Mouse (Mus musculus): ENCODE results near the gene Olfr1348. TPM values are rescaled to one million over a fixed set of nuclear protein-coding genes. Genes with fewer than 3 reads are reported as not detected.

Gene Olfr1348
- polyA plus RNA-seq, 1 experiment, result not detected

- H3K4me3 ChIP-seq (replicated peaks), result no peak within 1 kb of the TSS
- no peak for TF ChIP-seq TAL1 (IDR thresholded peaks at IDR 0.05; ENCODE audit: low read length)
- no peak for TF ChIP-seq GATA1 (IDR thresholded peaks at IDR 0.05; ENCODE audit: low read length)
- peaks cover 3% of the 10 kb centered on the region for H3K9me3 ChIP-seq (ENCODE audit: control insufficient read depth, low read length)
- no peaks in the 10 kb centered on the region for H3K4me1 ChIP-seq (ENCODE audit: control insufficient read depth)
- no peaks in the 10 kb centered on the region for H3K36me3 ChIP-seq (ENCODE audit: control insufficient read depth)
- no peaks in the 10 kb centered on the region for H3K27me3 ChIP-seq (ENCODE audit: control insufficient read depth)
Measured at GRCm38 (mm10) chr7:6455868-6456267, 52.7 kb downstream of the Olfr1348 start, which contains the start of gene Olfr1336. Olfr1336 (plus strand) TSS chr7:6456168.

Other genes starting within 250 kb of the Olfr1348 start
- gene Zfp667, start 222.2 kb downstream of the Olfr1348 start, polyA plus RNA-seq (2012), result 0.06 and 0.07 TPM in 2 replicates
- 0.02 TPM in 1 of 2 replicates, not detected in the other for gene Zfp583, start 177.5 kb downstream of the Olfr1348 start, polyA plus RNA-seq (2012)
- not detected in 2 replicates for gene Gm3854, start 165.0 kb downstream of the Olfr1348 start, polyA plus RNA-seq (2012)
- gene Zfp78, start 145.5 kb downstream of the Olfr1348 start, polyA plus RNA-seq (2012), result not detected in 2 replicates
- 0.01 TPM in 1 of 2 replicates, not detected in the other for gene Zfp28, start 125.5 kb downstream of the Olfr1348 start, polyA plus RNA-seq (2012)
- gene Smim17, start 110.0 kb downstream of the Olfr1348 start, polyA plus RNA-seq (2012), result not detected in 2 replicates
- not detected in 2 replicates for gene Gm20715, start 98.5 kb downstream of the Olfr1348 start, polyA plus RNA-seq (2012)
- gene Olfr1344, start 70.1 kb downstream of the Olfr1348 start, polyA plus RNA-seq (2012), result not detected in 2 replicates
- 0.01 TPM in 1 of 2 replicates, not detected in the other for gene Olfr1336, start 52.6 kb downstream of the Olfr1348 start, polyA plus RNA-seq (2012)
- gene Olfr1346, start 41.6 kb downstream of the Olfr1348 start, polyA plus RNA-seq (2012), result not detected in 2 replicates
- not detected in 2 replicates for gene Olfr5, start 21.8 kb downstream of the Olfr1348 start, polyA plus RNA-seq (2012)
- not detected in 2 replicates for gene Olfr1347, start 9.0 kb downstream of the Olfr1348 start, polyA plus RNA-seq (2012)
- not detected in 2 replicates for gene Olfr1349, start 14.2 kb upstream of the Olfr1348 start, polyA plus RNA-seq (2012)
- gene Olfr1350, start 56.1 kb upstream of the Olfr1348 start, polyA plus RNA-seq (2012), result not detected in 2 replicates
- gene Zim1, start 187.7 kb upstream of the Olfr1348 start, polyA plus RNA-seq (2012), result not detected in 2 replicates
- 0.13 and 0.17 TPM in 2 replicates for gene Peg3, start 221.7 kb upstream of the Olfr1348 start, polyA plus RNA-seq (2012)
- 0.02 TPM in 2 replicates for gene Usp29, start 221.8 kb upstream of the Olfr1348 start, polyA plus RNA-seq (2012)